ENCODE assay signal across 15 mouse cellular contexts in genomic region chr11:60090696-60091421, GRCm38 (mm10). TPM values are rescaled to one million over a fixed set of nuclear protein-coding genes. Genes with fewer than 3 reads are reported as not detected.
DNase-seq lines count a peak whose midpoint lies in the region; ATAC-seq lines count a peak whose summit lies in the region.
"Had no signal": no experiment of that assay in that cellular context is flagged by ENCODE, and none has a peak within 500 bp of the region (broad histone marks: within the 10 kb centered on the region; RNA-seq: fewer than 3 reads in every experiment).

No protein-coding gene starts in this region.

- no peak overlapping the region for H3K4me3 ChIP-seq in embryonic facial prominence, embryonic 10.5 days
- no peak overlapping the region for H3K4me3 ChIP-seq in hindbrain, embryonic 12.5 days
- H3K4me3 ChIP-seq: forebrain, embryonic 12.5 days; midbrain, embryonic 15.5 days; stomach, embryonic 15.5 days had no signal

- H3K4me2 ChIP-seq in hindbrain, embryonic 12.5 days (replicated peaks): no peak overlapping the region
- H3K4me2 ChIP-seq: forebrain, embryonic 12.5 days; midbrain, embryonic 15.5 days; stomach, embryonic 15.5 days had no signal

- H3K9ac ChIP-seq in hindbrain, embryonic 12.5 days: no peak overlapping the region
- H3K9ac ChIP-seq: forebrain, embryonic 12.5 days; midbrain, embryonic 15.5 days; stomach, embryonic 15.5 days had no signal

- DNase-seq in right cerebral cortex, adult 18-20 months: peak; percentile 31
- no peak for DNase-seq in right cerebral cortex, postnatal 36 days (ENCODE audit: low spot score in 2 of 2)
- no peak for DNase-seq in embryonic facial prominence, embryonic 10.5 days (ENCODE audit: low spot score)
- DNase-seq in retina, postnatal 1 day: no peak
- DNase-seq in left cerebral cortex, postnatal 14 days (ENCODE audit: low spot score in 2 of 2): no peak
- DNase-seq: adrenal gland, postnatal 25 days; kidney, adult 9 months; lung, postnatal 4 days; spleen, adult 18-20 months had no signal

- peak; percentile 57 for ATAC-seq in megakaryocyte, adult 5-6 weeks (ENCODE audit: poor library complexity, severe bottlenecking)
- no peak for ATAC-seq in hindbrain, embryonic 12.5 days (ENCODE audit: low FRiP score)
- ATAC-seq: inflammation-experienced regulatory T-cells, adult 6 months; midbrain, embryonic 15.5 days had no signal

- H3K4me1 ChIP-seq in embryonic facial prominence, embryonic 10.5 days: peaks cover 53% of the 10 kb centered on the region
- peaks cover 36% of the 10 kb centered on the region for H3K4me1 ChIP-seq in hindbrain, embryonic 12.5 days

- intact Hi-C loops in left cerebral cortex, postnatal 14 days (cut with DNase I): no loop called here

- 71% methylated on average over 5 of the region's 5 CpGs for WGBS in embryonic facial prominence, embryonic 10.5 days
- 84% methylated on average over 5 of the region's 5 CpGs for WGBS in hindbrain, embryonic 12.5 days

- no peaks in the 10 kb centered on the region for H3K36me3 ChIP-seq in embryonic facial prominence, embryonic 10.5 days (replicated peaks)
- no peaks in the 10 kb centered on the region for H3K36me3 ChIP-seq in hindbrain, embryonic 12.5 days
- H3K36me3 ChIP-seq: forebrain, embryonic 12.5 days; midbrain, embryonic 15.5 days; stomach, embryonic 15.5 days had no signal

- H3K27ac ChIP-seq in embryonic facial prominence, embryonic 10.5 days (replicated peaks): 0 out of 2 replicates have a peak overlapping the region, but pooled peaks have one; percentile 35
- H3K27ac ChIP-seq in hindbrain, embryonic 12.5 days: no peak overlapping the region
- H3K27ac ChIP-seq: forebrain, embryonic 12.5 days; midbrain, embryonic 15.5 days; stomach, embryonic 15.5 days had no signal

- no peaks in the 10 kb centered on the region for H3K9me3 ChIP-seq in embryonic facial prominence, embryonic 10.5 days
- H3K9me3 ChIP-seq in hindbrain, embryonic 12.5 days (replicated peaks): no peaks in the 10 kb centered on the region
- H3K9me3 ChIP-seq: forebrain, embryonic 12.5 days; midbrain, embryonic 15.5 days; stomach, embryonic 15.5 days had no signal

- peaks cover 15% of the 10 kb centered on the region; the same call in 1 of the 2 replicates for H3K27me3 ChIP-seq in embryonic facial prominence, embryonic 10.5 days (replicated peaks; ENCODE audit: low read depth, poor library complexity, severe bottlenecking)
- no peaks in the 10 kb centered on the region for H3K27me3 ChIP-seq in hindbrain, embryonic 12.5 days
- H3K27me3 ChIP-seq: forebrain, embryonic 12.5 days; midbrain, embryonic 15.5 days; stomach, embryonic 15.5 days had no signal

RNA-seq across cellular contexts. Expression of gene Rai1, which starts 14.0 kb away (rescaled TPM):
- 31.0 and 33.8 TPM in 2 replicates for polyA plus RNA-seq in embryonic facial prominence, embryonic 10.5 days (2016; fragmentation: Nextera tagmentation; extraction: Ambion mirVana)
- total RNA-seq in megakaryocyte, adult 5-6 weeks (2015): 13.9 and 14.2 TPM in 2 replicates
- total RNA-seq in megakaryocyte, adult 5-6 weeks (2017): 7.8 TPM in 2 replicates
- polyA plus RNA-seq in hindbrain, embryonic 12.5 days (2016; fragmentation: Nextera tagmentation; extraction: Ambion mirVana): 40.2 and 43.0 TPM in 2 replicates
- total RNA-seq in left cerebral cortex, postnatal 14 days (2021): 10 to 100 TPM; 58.8 to 60.5 TPM

RNA-seq across cellular contexts. Expression of gene Pemt, which starts 44.6 kb away (rescaled TPM):
- polyA plus RNA-seq in embryonic facial prominence, embryonic 10.5 days (2016; fragmentation: Nextera tagmentation; extraction: Ambion mirVana): 7.8 and 8.7 TPM in 2 replicates
- 0.98 and 3.2 TPM in 2 replicates for total RNA-seq in megakaryocyte, adult 5-6 weeks (2015)
- 0.92 and 2.2 TPM in 2 replicates for total RNA-seq in megakaryocyte, adult 5-6 weeks (2017)
- 5.7 and 7.1 TPM in 2 replicates for polyA plus RNA-seq in hindbrain, embryonic 12.5 days (2016; fragmentation: Nextera tagmentation; extraction: Ambion mirVana)
- 1 to 10 TPM; 4.9 to 6.1 TPM for total RNA-seq in left cerebral cortex, postnatal 14 days (2021)
